Mouse (Mus musculus): ENCODE measurements around the gene Gm9821.

Gm9821 gene

GRCm38 (mm10) chr2:91922586-91923414 lies 22.7 kb upstream of the Gm9821 start:
- CTCF ChIA-PET: interaction anchor here in 3 of 4 experiments (0.7 to 3.4 kb wide), 16 partner anchors 7 to 144 kb away, joined by 3 to 25 read pairs (median 4); partner anchors contain the start of gene Mdk (in 1 of the 3)
- POLR2A ChIA-PET: interaction anchor here (0.7 to 3.8 kb wide), 15 partner anchors 10 to 213 kb away, joined by 3 to 33 read pairs (median 5); partner anchors contain the start of gene Mdk (in 2 of the 4)

- ChIA-PET CTCF (interaction anchor here (0.6 to 3.4 kb wide), 22 partner anchors 7 to 766 kb away, joined by 3 to 25 read pairs (median 4); partner anchors contain the start of gene Mdk (in 2 of the 4)), POLR2A (interaction anchor here in 3 of 4 experiments (0.6 to 3.8 kb wide), 16 partner anchors 9 to 132 kb away, joined by 3 to 33 read pairs (median 4); partner anchors contain the start of gene Mdk (in 2 of the 3))
These were observed 21.8 kb upstream of the Gm9821 start for GRCm38 (mm10) chr2:91923415-91924337.

GRCm38 (mm10) chr2:91924726-91925125 lies 20.8 kb upstream of the Gm9821 start:
- ChIA-PET POLR2A (interaction anchor here in 3 of 4 experiments (0.6 to 2.5 kb wide), 10 partner anchors 8 to 131 kb away, joined by 3 to 7 read pairs (median 4); no protein-coding TSS in a partner anchor), CTCF (interaction anchor here (0.5 to 1.6 kb wide), 7 partner anchors 8 to 170 kb away, joined by 3 to 7 read pairs (median 3); no protein-coding TSS in a partner anchor)

GRCm38 (mm10) chr2:91925442-91925841 lies 20.1 kb upstream of the Gm9821 start:
- POLR2A ChIA-PET: interaction anchor here in 3 of 4 experiments (0.6 to 2.5 kb wide), 10 partner anchors 7 to 150 kb away, joined by 3 to 7 read pairs (median 3); no protein-coding TSS in a partner anchor
- CTCF ChIA-PET: interaction anchor here in 2 of 4 experiments (1.0 to 1.2 kb wide), 2 partner anchors 17 to 146 kb away, joined by 3 to 5 read pairs; no protein-coding TSS in a partner anchor

GRCm38 (mm10) chr2:91926949-91927348 lies 18.6 kb upstream of the Gm9821 start, which contains the start of gene Chrm4:
Gene Chrm4, plus strand, starts transcription at chr2:91927249.
- ChIA-PET POLR2A (interaction anchor here in 3 of 4 experiments (0.6 to 2.5 kb wide), 6 partner anchors 12 to 1812 kb away, joined by 3 to 6 read pairs (median 3); no protein-coding TSS in a partner anchor), CTCF (interaction anchor here (0.6 to 2.6 kb wide), 13 partner anchors 8 to 498 kb away, joined by 3 to 17 read pairs (median 5); partner anchors contain the start of gene Gm9821 (in 2 of the 4))

GRCm38 (mm10) chr2:91927826-91928533 lies 17.5 kb upstream of the Gm9821 start:
- ChIA-PET POLR2A (interaction anchor here in 2 of 4 experiments (0.6 to 1.1 kb wide), 7 partner anchors 12 to 690 kb away, joined by 3 to 4 read pairs (median 3); no protein-coding TSS in a partner anchor), CTCF (interaction anchor here (0.5 to 2.6 kb wide), 38 partner anchors 9 to 402 kb away, joined by 3 to 17 read pairs (median 4); partner anchors contain the start of genes Gm9821 (in 2 of the 4) and Ckap5 (in 1 of the 4))

- CTCF ChIA-PET: interaction anchor here (0.5 to 2.6 kb wide), 45 partner anchors 8 to 402 kb away, joined by 3 to 39 read pairs (median 4); partner anchors contain the start of genes Gm9821 (in 2 of the 4), Atg13 (in 1 of the 4), Ckap5 (in 1 of the 4) and Harbi1 (in 1 of the 4)
- POLR2A ChIA-PET: interaction anchor here in 2 of 4 experiments (0.6 to 2.1 kb wide), 13 partner anchors 8 to 691 kb away, joined by 3 to 8 read pairs (median 3); partner anchors contain the start of genes Atg13 (in 1 of the 2), F2 (in 1 of the 2) and Gm9821 (in 1 of the 2)
These were observed 16.8 kb upstream of the Gm9821 start for GRCm38 (mm10) chr2:91928534-91929350.

GRCm38 (mm10) chr2:91929455-91929854 lies 16.0 kb upstream of the Gm9821 start:
- ChIA-PET POLR2A (interaction anchor here (0.5 to 2.1 kb wide), 28 partner anchors 9 to 693 kb away, joined by 3 to 12 read pairs (median 4); partner anchors contain the start of genes Arhgap1 (in 1 of the 4), Atg13 (in 1 of the 4), Ddb2 (in 1 of the 4) and F2 (in 1 of the 4)), CTCF (interaction anchor here (0.6 to 1.8 kb wide), 68 partner anchors 7 to 1702 kb away, joined by 3 to 39 read pairs (median 5); partner anchors contain the start of genes Atg13 (in 1 of the 4), Dgkz (in 1 of the 4), Gm9821 (in 1 of the 4) and Harbi1 (in 1 of the 4))

GRCm38 (mm10) chr2:91929936-91930335 lies 15.6 kb upstream of the Gm9821 start:
- ChIA-PET CTCF (interaction anchor here (0.6 to 1.8 kb wide), 79 partner anchors 8 to 1701 kb away, joined by 3 to 39 read pairs (median 5); partner anchors contain the start of genes Gm9821 (in 2 of the 4), Atg13 (in 1 of the 4), Dgkz (in 1 of the 4) and Harbi1 (in 1 of the 4)), POLR2A (interaction anchor here (0.5 to 2.1 kb wide), 33 partner anchors 10 to 693 kb away, joined by 3 to 12 read pairs (median 3); partner anchors contain the start of genes Arhgap1 (in 1 of the 4), Atg13 (in 1 of the 4), Ddb2 (in 1 of the 4) and F2 (in 1 of the 4))

GRCm38 (mm10) chr2:91930761-91931291 lies 14.7 kb upstream of the Gm9821 start:
- ChIA-PET CTCF (interaction anchor here (0.6 to 1.8 kb wide), 20 partner anchors 10 to 595 kb away, joined by 3 to 39 read pairs (median 6); partner anchors contain the start of gene Gm9821 (in 2 of the 4)), POLR2A (interaction anchor here in 3 of 4 experiments (0.6 to 3.3 kb wide), 18 partner anchors 8 to 658 kb away, joined by 3 to 33 read pairs (median 4); partner anchors contain the start of gene F2 (in 1 of the 3))

- ChIA-PET CTCF (interaction anchor here (0.6 to 5.3 kb wide), 38 partner anchors 7 to 1253 kb away, joined by 3 to 69 read pairs (median 5); partner anchors contain the start of genes Gm9821 (in 2 of the 4) and Ddb2 (in 1 of the 4)), POLR2A (interaction anchor here in 3 of 4 experiments (0.5 to 3.6 kb wide), 66 partner anchors 9 to 1371 kb away, joined by 3 to 33 read pairs (median 5); partner anchors contain the start of genes Gm9821 (in 2 of the 3), Arhgap1 (in 1 of the 3), Ddb2 (in 1 of the 3) and Dgkz (in 1 of the 3))
These were observed 14.0 kb upstream of the Gm9821 start for GRCm38 (mm10) chr2:91931328-91932159.

GRCm38 (mm10) chr2:91932160-91932711 lies 13.3 kb upstream of the Gm9821 start, which contains the start of gene Mdk:
Gene Mdk, minus strand, starts transcription at chr2:91932297.
- CTCF ChIA-PET: interaction anchor here (0.6 to 5.3 kb wide), 52 partner anchors 8 to 1295 kb away, joined by 3 to 69 read pairs (median 4); partner anchors contain the start of genes Gm9821 (in 2 of the 4) and Ddb2 (in 1 of the 4)
- POLR2A ChIA-PET: interaction anchor here (0.5 to 3.6 kb wide), 83 partner anchors 7 to 1370 kb away, joined by 3 to 33 read pairs (median 5); partner anchors contain the start of genes Gm9821 (in 3 of the 4), Arhgap1 (in 2 of the 4), Zfp408 (in 2 of the 4) and Atg13 (in 1 of the 4)

- POLR2A ChIA-PET: interaction anchor here (0.6 to 3.6 kb wide), 73 partner anchors 8 to 1369 kb away, joined by 3 to 33 read pairs (median 5); partner anchors contain the start of genes Arhgap1 (in 2 of the 4), Gm9821 (in 2 of the 4), Large2 (in 2 of the 4) and Pex16 (in 2 of the 4)
- CTCF ChIA-PET: interaction anchor here (0.6 to 5.3 kb wide), 46 partner anchors 9 to 1958 kb away, joined by 3 to 69 read pairs (median 4); partner anchors contain the start of genes Gm9821 (in 2 of the 4) and Ddb2 (in 1 of the 4)
These were observed 12.7 kb upstream of the Gm9821 start for GRCm38 (mm10) chr2:91932737-91933350.
